Mouse (Mus musculus) layer of hippocampus, adult 9-10 months (tissue): ENCODE measurements around the gene Fam118a.
"Not testable (repeated sequence)": the region's sequence is repeated elsewhere in the genome, so short reads cannot be mapped to it uniquely, and the experiment has no call there.

Experiments
- DNase-seq: peaks from one replicate; pipeline ENCODE4 v3.0.0; 2022; ENCODE audit warnings: low spot score

Fam118a gene

GRCm38 (mm10) chr15:85028648-85029047 is at the start of gene Fam118a:
Gene Fam118a, plus strand, starts transcription at chr15:85028948.
- not testable (repeated sequence) for DNase-seq

- DNase-seq = no peak
Observed at GRCm38 (mm10) chr15:84981609-84982313, 47.0 kb upstream of the Fam118a start.

GRCm38 (mm10) chr15:84982888-84983287 is 45.9 kb upstream of the Fam118a start:
- DNase-seq = no peak

- DNase-seq = no peak
Observed at GRCm38 (mm10) chr15:84983721-84984120, 45.0 kb upstream of the Fam118a start.

- DNase-seq = no peak
Observed at GRCm38 (mm10) chr15:84985516-84986160, 43.1 kb upstream of the Fam118a start.

- DNase-seq = no peak
Observed at GRCm38 (mm10) chr15:84986171-84987019, 42.4 kb upstream of the Fam118a start.

GRCm38 (mm10) chr15:84987020-84987815 is 41.5 kb upstream of the Fam118a start:
- DNase-seq = no peak

GRCm38 (mm10) chr15:84987874-84988825 is 40.6 kb upstream of the Fam118a start, which contains the start of gene 5031439G07Rik:
Gene 5031439G07Rik, minus strand, starts transcription at chr15:84988551.
- no peak for DNase-seq

GRCm38 (mm10) chr15:84989098-84989497 is 39.6 kb upstream of the Fam118a start:
- no peak for DNase-seq

- DNase-seq = no peak
Observed at GRCm38 (mm10) chr15:84989771-84990170, 39.0 kb upstream of the Fam118a start.

- DNase-seq = no peak
Observed at GRCm38 (mm10) chr15:84994498-84994897, 34.2 kb upstream of the Fam118a start.

GRCm38 (mm10) chr15:84995041-84995440 is 33.7 kb upstream of the Fam118a start:
- DNase-seq = no peak

GRCm38 (mm10) chr15:84995967-84996366 is 32.8 kb upstream of the Fam118a start:
- DNase-seq = no peak

GRCm38 (mm10) chr15:84997768-84998454 is 30.8 kb upstream of the Fam118a start:
- DNase-seq = no peak

- no peak for DNase-seq
Observed at GRCm38 (mm10) chr15:84999911-85000310, 28.8 kb upstream of the Fam118a start.

GRCm38 (mm10) chr15:85000984-85001982 is 27.5 kb upstream of the Fam118a start:
- DNase-seq = peak; percentile 55

- no peak for DNase-seq
Observed at GRCm38 (mm10) chr15:85009666-85010065, 19.1 kb upstream of the Fam118a start.

- DNase-seq = no peak
Observed at GRCm38 (mm10) chr15:85011895-85012661, 16.7 kb upstream of the Fam118a start.
